Mouse (Mus musculus): ENCODE measurements around the gene Dnmt1. TPM values are rescaled to one million over a fixed set of nuclear protein-coding genes. Genes with fewer than 3 reads are reported as not detected.

Dnmt1 gene
- total and polyA plus RNA-seq, 3 experiments, result 89.9 to 145 (median 121) TPM

DNA sequence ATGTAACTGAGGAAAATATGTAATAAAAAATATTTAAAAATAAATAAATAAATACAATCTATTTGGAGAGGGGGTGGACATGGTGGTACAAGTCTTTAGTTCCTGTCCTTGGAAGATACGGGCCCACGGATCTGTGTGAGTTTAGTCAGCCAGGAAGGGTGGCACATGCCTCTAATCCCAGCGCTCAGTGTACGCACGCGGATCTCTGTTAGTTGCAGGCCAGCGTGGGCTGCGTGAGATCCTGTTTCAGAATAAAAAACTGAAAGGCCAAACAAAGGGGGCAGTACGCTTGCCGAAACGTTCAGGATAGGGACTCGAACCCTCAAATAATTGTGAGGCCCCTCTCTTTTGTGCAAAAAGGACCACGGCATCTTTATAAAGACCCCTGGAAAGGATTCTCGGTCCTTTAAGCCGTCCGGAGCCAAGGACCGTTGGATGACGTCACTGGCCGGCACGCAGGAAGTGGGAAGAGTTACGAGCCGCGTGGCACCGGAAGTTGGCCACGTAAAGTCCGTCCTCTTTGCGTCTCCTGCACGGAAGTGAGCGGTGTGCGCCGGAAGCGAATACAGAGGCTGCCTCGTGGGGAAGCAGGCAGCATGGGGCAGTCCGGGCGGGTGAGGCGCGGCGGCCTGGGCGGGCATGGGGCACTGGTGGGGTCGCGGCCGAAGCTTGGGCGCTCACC lies 71.8 kb downstream of the Dnmt1 start, which contains the start of gene Ppan (continued):
- TF ChIP-seq ZMIZ1 (IDR thresholded peaks at IDR 0.05; ENCODE audit: low read depth, low read length), result peak; percentile 90
- no peak for TF ChIP-seq MAFK (IDR thresholded peaks at IDR 0.05; ENCODE audit: insufficient replicate concordance, low read length)
- no peak; the same call in 1 of the 2 replicates for TF ChIP-seq CHD1 (IDR thresholded peaks at IDR 0.05; ENCODE audit: low read depth, low read length)
- TF ChIP-seq MEF2A (IDR thresholded peaks at IDR 0.05; ENCODE audit: borderline replicate concordance, low read depth, low read length), result no peak
- TF ChIP-seq RCOR1 (conservative IDR thresholded peaks at IDR 0.05; ENCODE audit: low read depth, low read length), result no peak
- TF ChIP-seq ZNF384 (IDR thresholded peaks at IDR 0.05; ENCODE audit: low read depth, low read length), result no peak
- peak; percentile 93 for TF ChIP-seq POLR2A (IDR thresholded peaks at IDR 0.05; ENCODE audit: low read depth, low read length)
- peak; percentile 34; the same call in 1 of the 2 replicates for TF ChIP-seq GABPA (IDR thresholded peaks at IDR 0.05; ENCODE audit: insufficient replicate concordance, low read depth, low read length)
- TF ChIP-seq JUN (IDR thresholded peaks at IDR 0.05; ENCODE audit: insufficient read depth, low read depth, low read length), result peak; percentile 76; the same call in 1 of the 2 replicates
- TF ChIP-seq MAX (IDR thresholded peaks at IDR 0.05; ENCODE audit: low read length), result peak; percentile 97
- peak; percentile 65 for TF ChIP-seq BHLHE40 (IDR thresholded peaks at IDR 0.05; ENCODE audit: low read depth, low read length)

DNA sequence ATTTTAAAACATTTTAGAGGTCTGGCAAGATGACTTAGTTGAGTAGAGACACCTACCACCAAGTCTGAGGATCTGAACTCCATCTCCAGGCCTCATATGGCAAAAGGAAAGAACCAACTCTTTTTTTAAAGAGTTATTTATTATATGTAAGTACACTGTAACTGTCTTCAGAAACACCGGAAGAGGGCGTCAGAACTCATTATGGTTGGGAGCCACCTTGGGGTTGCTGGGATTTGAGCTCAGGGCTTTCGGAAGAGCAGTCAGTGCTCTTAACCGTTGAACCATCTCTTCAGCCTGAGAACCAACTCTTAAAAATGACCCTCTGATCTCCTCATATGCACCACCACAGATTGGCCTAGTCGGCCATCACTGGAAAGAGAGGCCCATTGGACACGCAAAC lies 72.5 kb downstream of the Dnmt1 start:
- dilution Hi-C loops (cut with MboI; ENCODE audit: extremely low pct_ligation_motif_present, extremely low pct_unique_long_range_greater_than_20kb, low sequenced_read_pairs), result no loop called here
- H3K27me3 ChIP-seq (replicated peaks), result no peaks in the 10 kb centered on the region
- H3K9ac ChIP-seq (ENCODE audit: insufficient read depth, low read depth), result peak overlapping the region; percentile 71
- no peak overlapping the region for H3K27ac ChIP-seq (ENCODE audit: insufficient read depth, low read depth)
- peak overlapping the region; percentile 18; the same call in 1 of the 2 replicates for H3K4me2 ChIP-seq (ENCODE audit: insufficient read depth, low read depth, poor library complexity, severe bottlenecking)
- H3K36me3 ChIP-seq (replicated peaks in 1 of 2; ENCODE audit: control insufficient read depth in 1 of 2, insufficient read depth in 1 of 2, low read length in 1 of 2), result peaks cover 30 to 31% of the 10 kb centered on the region in 2 experiments
- H3K4me3 ChIP-seq (replicated peaks in 1 of 3; ENCODE audit: low read depth in 2 of 3, low read length in 2 of 3, poor library complexity in 1 of 3), result no peak overlapping the region
- in situ Hi-C loops (cut with MboI; ENCODE audit: low pct_ligation_motif_present, low pct_unique_long_range_greater_than_20kb, low sequenced_read_pairs), result loop anchor here (10.0 kb wide), 1 partner anchor 258 kb away; the partner anchor contains the start of gene Cdc37
- TF ChIP-seq CTCF (conservative IDR thresholded peaks at IDR 0.05 in 1 of 2, IDR thresholded peaks at IDR 0.05 in 1 of 2; ENCODE audit: low read depth in 2 of 2, low read length in 2 of 2) (peak in 1 of 2 experiments; percentile 23; a peak in 2 of 4 replicates), UBTF (IDR thresholded peaks at IDR 0.05; ENCODE audit: low read depth, low read length) (no peak)
- H3K79me2 ChIP-seq (replicated peaks; ENCODE audit: control insufficient read depth, extremely low read depth, insufficient read depth, poor library complexity, severe bottlenecking), result peaks cover 24% of the 10 kb centered on the region
- no peak for DNase-seq (ENCODE audit: extremely low read depth)
- H3K4me1 ChIP-seq (ENCODE audit: control insufficient read depth in 1 of 2, insufficient read depth in 2 of 2), result peaks cover 5 to 38% of the 10 kb centered on the region in 2 experiments
- peaks cover 5% of the 10 kb centered on the region for H3K9me3 ChIP-seq (replicated peaks; ENCODE audit: low read length)

DNA sequence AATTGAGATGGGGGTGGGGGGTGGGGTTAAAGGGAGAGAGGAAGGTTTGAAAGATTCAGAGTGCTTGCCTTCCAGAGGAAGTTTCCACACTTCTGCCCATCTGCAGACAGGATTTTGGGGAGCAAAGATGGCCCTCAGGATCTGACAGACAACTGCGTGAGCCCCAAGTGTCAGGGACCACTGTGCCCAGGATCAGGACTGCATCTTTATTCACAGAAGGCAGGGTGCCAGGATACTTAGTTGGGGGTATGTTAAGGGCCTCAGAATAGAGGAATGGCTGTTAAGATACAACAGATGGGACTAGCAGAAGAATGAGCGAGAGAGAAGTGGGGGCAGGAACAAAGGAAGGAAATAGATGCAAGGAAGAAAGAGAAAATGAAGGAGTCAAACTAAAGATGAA lies 73.1 kb downstream of the Dnmt1 start:
- no peak overlapping the region for H3K4me3 ChIP-seq (replicated peaks in 1 of 3; ENCODE audit: low read depth in 2 of 3, low read length in 2 of 3, poor library complexity in 1 of 3)
- no peak for TF ChIP-seq KAT2A (IDR thresholded peaks at IDR 0.05; ENCODE audit: insufficient replicate concordance, low read length)
- no peak for TF ChIP-seq MYC (IDR thresholded peaks at IDR 0.05; ENCODE audit: low read depth, low read length)
- no peak for TF ChIP-seq CTCF (conservative IDR thresholded peaks at IDR 0.05 in 1 of 2, IDR thresholded peaks at IDR 0.05 in 1 of 2; ENCODE audit: low read depth in 2 of 2, low read length in 2 of 2)
- no peak for TF ChIP-seq CHD1 (IDR thresholded peaks at IDR 0.05; ENCODE audit: low read depth, low read length)
- no peak for TF ChIP-seq CHD2 (IDR thresholded peaks at IDR 0.05; ENCODE audit: low read length)
- TF ChIP-seq SMC3 (IDR thresholded peaks at IDR 0.05; ENCODE audit: low read depth, low read length), result no peak
- no peak for TF ChIP-seq MAZ (IDR thresholded peaks at IDR 0.05; ENCODE audit: low read depth, low read length)
- TF ChIP-seq NELFE (IDR thresholded peaks at IDR 0.05; ENCODE audit: low read depth, low read length), result no peak
- no peak for TF ChIP-seq MAX (IDR thresholded peaks at IDR 0.05; ENCODE audit: low read length)
- TF ChIP-seq UBTF (IDR thresholded peaks at IDR 0.05; ENCODE audit: low read depth, low read length), result no peak
- H3K79me2 ChIP-seq (replicated peaks; ENCODE audit: control insufficient read depth, extremely low read depth, insufficient read depth, poor library complexity, severe bottlenecking), result peaks cover 24% of the 10 kb centered on the region
- dilution Hi-C loops (cut with MboI; ENCODE audit: extremely low pct_ligation_motif_present, extremely low pct_unique_long_range_greater_than_20kb, low sequenced_read_pairs) (no loop called here), in situ Hi-C loops (cut with MboI; ENCODE audit: low pct_ligation_motif_present, low pct_unique_long_range_greater_than_20kb, low sequenced_read_pairs) (loop anchor here (10.0 kb wide), 1 partner anchor 258 kb away; the partner anchor contains the start of gene Cdc37)
- H3K9ac ChIP-seq (ENCODE audit: insufficient read depth, low read depth), result no peak overlapping the region
- no peak overlapping the region for H3K27ac ChIP-seq (ENCODE audit: insufficient read depth, low read depth)
- H3K4me2 ChIP-seq (ENCODE audit: insufficient read depth, low read depth, poor library complexity, severe bottlenecking), result no peak overlapping the region
- H3K27me3 ChIP-seq (replicated peaks), result no peaks in the 10 kb centered on the region
- H3K36me3 ChIP-seq (replicated peaks in 1 of 2; ENCODE audit: control insufficient read depth in 1 of 2, insufficient read depth in 1 of 2, low read length in 1 of 2), result peaks cover 24 to 25% of the 10 kb centered on the region in 2 experiments
- DNase-seq (ENCODE audit: extremely low read depth), result no peak
- H3K9me3 ChIP-seq (replicated peaks; ENCODE audit: low read length), result peaks cover 5% of the 10 kb centered on the region
- H3K4me1 ChIP-seq (ENCODE audit: control insufficient read depth in 1 of 2, insufficient read depth in 2 of 2), result peaks cover 5 to 32% of the 10 kb centered on the region in 2 experiments

All from CH12.LX (cell line).